Mouse (Mus musculus) heart, embryonic 10.5 days (tissue): ENCODE measurements around the gene Gcgr. TPM values are rescaled to one million over a fixed set of nuclear protein-coding genes. Genes with fewer than 3 reads are reported as not detected.
"Not testable (repeated sequence)": the region's sequence is repeated elsewhere in the genome, so short reads cannot be mapped to it uniquely, and the experiment has no call there.

ENCODE experiments used
- DNase-seq: peaks from one replicate; pipeline ENCODE4 v3.0.0-alpha.2; 2017; ENCODE audit warnings: low spot score
- H3K27ac ChIP-seq: fragments of 300-500 bp; sonication (generic); 2 replicates; pipeline ENCODE4 v1.5.1; 2016; ENCODE audit warnings: mild to moderate bottlenecking
- H3K27me3 ChIP-seq: fragments of 300-500 bp; sonication (generic); 2 replicates; pipeline ENCODE4 v1.6.1; 2016; ENCODE audit warnings: mild to moderate bottlenecking; ENCODE audit not compliant: poor library complexity, insufficient read depth, severe bottlenecking
- H3K36me3 ChIP-seq: fragments of 300-500 bp; sonication (generic); 2 replicates; pipeline ENCODE4 v1.6.1; 2016; ENCODE audit warnings: mild to moderate bottlenecking, moderate library complexity
- H3K4me1 ChIP-seq: fragments of 300-500 bp; sonication (generic); 2 replicates; pipeline ENCODE4 v1.6.1; 2016; ENCODE audit warnings: mild to moderate bottlenecking
- H3K4me3 ChIP-seq: fragments of 300-500 bp; sonication (generic); 2 replicates; pipeline ENCODE4 v1.5.1; 2016; ENCODE audit warnings: mild to moderate bottlenecking, moderate library complexity
- H3K9me3 ChIP-seq: fragments of 300-500 bp; sonication (generic); 2 replicates; pipeline ENCODE4 v1.6.1; 2016; ENCODE audit warnings: mild to moderate bottlenecking, moderate library complexity
- WGBS: fragments of 180-500 bp; shearing (Covaris S2); methylation state at CpG from one replicate; pipeline ENCODE4 v1.1.7; 2016; 5-methylcytosine and 5-hydroxymethylcytosine counted together
- polyA plus RNA-seq: library from polyadenylated mRNA; unstranded; fragments of >200 nt; fragmentation: Nextera tagmentation; extraction: Ambion mirVana; gene quantifications from 2 replicates; pipeline ENCODE4 v1.2.1, GENCODE M21; 2016

The Gcgr gene
- polyA plus RNA-seq, 1 experiment from 2014 or later: 2.2 TPM

DNA sequence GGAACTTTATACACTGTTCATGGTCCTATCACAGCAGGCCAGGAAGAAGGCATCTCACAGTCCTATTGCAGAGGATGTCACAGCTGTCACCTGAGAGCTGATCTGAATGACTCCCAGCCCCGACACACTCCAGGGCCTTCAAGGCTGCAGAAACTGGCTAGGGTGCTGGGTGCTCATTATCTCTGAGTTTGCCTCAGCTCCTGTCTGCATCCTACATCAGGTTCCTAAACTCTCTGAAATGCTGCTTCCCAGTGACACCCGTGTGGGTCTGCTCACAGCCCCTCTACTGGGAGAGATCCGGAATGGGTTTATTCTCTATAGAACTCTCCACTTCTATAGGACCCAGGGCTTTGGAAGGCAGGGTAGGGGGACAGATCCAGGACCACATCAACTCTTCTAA is 17.7 kb downstream of the Gcgr start:
- WGBS: 83% methylated on average over 3 of the region's 3 CpGs
- Histone ChIP-seq H3K9me3 (no peaks in the 10 kb centered on the region), H3K4me1 (peaks cover 39% of the 10 kb centered on the region), H3K36me3 (peaks cover 29% of the 10 kb centered on the region), H3K27ac (peak overlapping the region; percentile 98; the same call in 1 of the 2 replicates), H3K27me3 (no peaks in the 10 kb centered on the region), H3K4me3 (peak overlapping the region; percentile 91)
- no peak for DNase-seq

GRCm38 (mm10) chr11:120548786-120549167 is 18.3 kb downstream of the Gcgr start:
- no peaks in the 10 kb centered on the region for H3K27me3 ChIP-seq
- no peaks in the 10 kb centered on the region for H3K9me3 ChIP-seq
- peaks cover 23% of the 10 kb centered on the region for H3K36me3 ChIP-seq
- peak overlapping the region; percentile 98 for H3K27ac ChIP-seq
- peak overlapping the region; percentile 91 for H3K4me3 ChIP-seq
- no peak for DNase-seq
- 25% methylated on average over 7 of the region's 7 CpGs for WGBS
- H3K4me1 ChIP-seq: peaks cover 39% of the 10 kb centered on the region

DNA sequence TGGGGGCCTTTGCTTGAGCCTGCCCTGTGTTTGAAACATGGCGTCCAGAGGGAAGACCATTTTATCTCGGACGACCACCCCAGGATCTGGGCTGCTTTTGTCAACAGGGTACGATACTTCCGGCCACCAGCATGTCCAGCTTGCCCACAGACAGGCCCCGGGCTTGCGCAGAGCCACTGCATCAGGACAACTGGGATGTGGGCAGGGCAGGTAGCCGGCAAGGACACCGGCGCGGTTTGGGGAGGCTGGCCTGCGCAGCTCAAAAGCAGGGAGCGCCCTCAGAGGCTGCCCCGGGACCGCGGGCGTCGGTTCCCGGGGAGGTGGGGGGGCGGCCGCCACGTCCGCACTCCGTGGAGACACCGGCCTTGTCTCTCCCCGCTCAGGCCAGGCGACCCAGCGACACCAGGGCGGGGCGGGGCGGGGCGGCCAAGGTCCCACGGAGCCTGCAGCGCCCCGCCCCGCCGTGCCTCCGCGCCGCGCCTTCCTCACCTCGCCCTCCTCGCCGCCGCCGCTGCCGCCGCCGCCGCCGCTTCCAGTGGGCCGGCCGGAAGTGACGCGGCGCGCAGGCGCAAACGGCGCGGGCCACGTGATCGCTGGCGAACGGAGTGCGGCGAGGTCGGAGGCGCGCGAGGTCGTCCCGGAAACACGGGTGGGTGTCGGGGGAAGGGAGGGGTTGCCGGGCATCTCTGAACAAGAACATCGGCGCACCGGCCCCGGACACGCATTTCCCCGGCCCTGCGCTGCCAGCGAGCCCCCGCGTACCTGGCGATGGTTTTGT is 18.9 kb downstream of the Gcgr start, which contains the start of gene Mcrip1:
Gene Mcrip1, minus strand, starts transcription at position 560 of the 778 bp plus-strand sequence.
- Histone ChIP-seq H3K9me3 (no peaks in the 10 kb centered on the region), H3K27ac (peak within 1 kb of the TSS; percentile 98), H3K27me3 (no peaks in the 10 kb centered on the region), H3K4me1 (peaks cover 39% of the 10 kb centered on the region), H3K36me3 (peaks cover 17% of the 10 kb centered on the region), H3K4me3 (peak within 1 kb of the TSS; percentile 91)
- DNase-seq: peak; percentile 91
- 1% methylated on average over 71 of the region's 87 CpGs for WGBS

DNA sequence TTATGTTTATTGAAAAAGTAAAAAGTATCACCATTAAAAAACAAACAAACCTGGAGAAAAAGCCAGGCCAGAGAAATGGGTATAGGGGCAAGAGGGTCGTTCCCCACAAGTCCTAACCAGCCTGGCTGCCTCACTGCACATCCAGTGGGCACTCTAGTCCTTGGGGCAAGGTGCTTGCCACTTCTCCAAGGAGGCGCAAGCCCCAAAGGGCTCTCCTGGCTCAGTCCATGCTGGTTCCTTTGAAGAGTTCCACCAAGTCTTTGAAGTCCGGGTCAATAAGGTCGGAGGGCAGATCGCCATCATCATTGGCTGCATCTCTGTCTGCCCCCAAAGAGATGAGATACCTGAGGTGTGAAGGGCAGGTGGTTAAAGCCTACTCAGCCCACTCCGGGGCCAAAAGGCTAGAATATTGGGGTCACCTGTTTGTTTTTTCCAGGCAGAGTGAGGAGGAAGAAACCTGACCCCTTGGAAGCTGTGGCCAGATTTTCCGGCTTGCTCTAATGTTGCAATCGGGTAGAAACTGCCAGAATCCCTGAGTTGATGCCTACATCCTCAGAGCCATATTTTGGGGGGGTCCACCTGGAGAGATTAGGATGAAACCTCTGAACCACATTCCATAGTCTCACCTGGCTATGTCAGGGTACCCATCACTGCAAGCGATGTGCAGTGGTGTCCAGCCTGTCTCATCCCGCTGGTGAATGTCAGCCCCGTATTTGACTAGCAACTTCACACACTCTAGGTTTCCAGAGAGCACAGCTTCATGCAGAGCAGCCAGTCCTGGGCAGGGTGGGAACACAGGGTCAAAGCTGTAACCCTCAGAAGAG is 19.7 kb downstream of the Gcgr start:
- H3K9me3 ChIP-seq: no peaks in the 10 kb centered on the region
- H3K27me3 ChIP-seq: no peaks in the 10 kb centered on the region
- WGBS: 73% methylated on average over 11 of the region's 11 CpGs
- peak overlapping the region; percentile 91 for H3K4me3 ChIP-seq
- H3K4me1 ChIP-seq: peaks cover 46% of the 10 kb centered on the region
- no peak for DNase-seq
- peak overlapping the region; percentile 98 for H3K27ac ChIP-seq
- H3K36me3 ChIP-seq: peaks cover 9% of the 10 kb centered on the region

- Histone ChIP-seq H3K4me1 (peaks cover 45% of the 10 kb centered on the region), H3K27ac (peak within 1 kb of the TSS; percentile 98), H3K4me3 (peak within 1 kb of the TSS; percentile 91), H3K27me3 (peaks cover 3% of the 10 kb centered on the region; the same call in 1 of the 2 replicates), H3K36me3 (peaks cover 2% of the 10 kb centered on the region; the same call in 1 of the 2 replicates), H3K9me3 (no peaks in the 10 kb centered on the region)
- no peak for DNase-seq
- 86% methylated on average over 28 of the region's 28 CpGs for WGBS
These were observed 20.4 kb downstream of the Gcgr start, which contains the start of gene Ppp1r27 for GRCm38 (mm10) chr11:120550810-120551440. Gene Ppp1r27, minus strand, starts transcription at chr11:120551132.

- no peaks in the 10 kb centered on the region for H3K9me3 ChIP-seq
- H3K36me3 ChIP-seq: no peaks in the 10 kb centered on the region
- peaks cover 3% of the 10 kb centered on the region; the same call in 1 of the 2 replicates for H3K27me3 ChIP-seq
- WGBS: 70% methylated on average over 5 of the region's 5 CpGs
- no peak for DNase-seq
- H3K4me3 ChIP-seq: no peak overlapping the region
- H3K27ac ChIP-seq: no peak overlapping the region
- H3K4me1 ChIP-seq: peaks cover 38% of the 10 kb centered on the region
These were observed 22.2 kb downstream of the Gcgr start for GRCm38 (mm10) chr11:120552736-120553135.

DNA sequence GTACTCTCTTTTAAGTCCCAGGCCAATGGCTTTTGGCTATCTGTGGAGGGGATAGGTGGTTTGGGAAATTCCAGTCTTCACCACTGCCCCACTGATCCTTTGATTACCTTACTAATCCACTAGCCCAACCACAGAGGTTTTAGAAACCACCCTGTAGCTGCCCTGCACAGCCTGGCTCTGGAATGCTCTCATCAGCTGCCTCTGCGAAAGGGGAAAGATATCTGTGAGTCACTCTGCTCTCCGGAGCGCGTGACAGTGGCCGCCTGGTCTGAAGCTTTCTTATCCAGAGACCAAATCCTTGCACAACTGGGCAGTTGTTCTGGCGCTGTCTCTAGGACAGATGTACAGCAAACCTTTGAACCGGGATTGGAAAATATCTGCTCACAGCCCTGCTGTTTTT is 24.3 kb downstream of the Gcgr start:
- no peak for DNase-seq
- Histone ChIP-seq H3K36me3 (peaks cover 12% of the 10 kb centered on the region), H3K4me3 (0 out of 2 replicates have a peak overlapping the region, but pooled peaks have one; percentile 9), H3K27ac (peak overlapping the region; percentile 49), H3K4me1 (peaks cover 24% of the 10 kb centered on the region), H3K9me3 (no peaks in the 10 kb centered on the region), H3K27me3 (peaks cover 3% of the 10 kb centered on the region; the same call in 1 of the 2 replicates)
- WGBS: 33% methylated on average over 7 of the region's 7 CpGs

DNA sequence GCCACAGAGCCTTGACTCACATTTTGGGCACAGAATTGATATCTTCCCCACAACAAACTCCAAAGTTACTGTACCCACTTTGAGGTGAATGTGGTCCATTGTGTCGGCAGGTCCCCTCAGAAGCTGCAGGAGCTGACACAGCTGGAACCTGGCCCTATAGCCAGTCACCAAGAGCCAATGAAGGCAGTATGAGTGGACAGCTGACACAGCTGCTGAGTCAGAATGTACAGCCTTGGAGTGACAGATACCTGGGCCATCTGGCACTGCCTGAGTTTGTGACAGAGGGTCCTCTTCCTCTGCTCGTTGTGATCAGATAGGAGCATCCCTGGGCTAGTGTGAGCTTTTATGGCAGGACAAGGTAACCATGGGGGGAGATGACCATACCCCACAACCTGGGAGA is 24.8 kb downstream of the Gcgr start:
- 0 out of 2 replicates have a peak overlapping the region, but pooled peaks have one; percentile 9 for H3K4me3 ChIP-seq
- 69% methylated on average over 2 of the region's 2 CpGs for WGBS
- H3K4me1 ChIP-seq: peaks cover 19% of the 10 kb centered on the region
- H3K27me3 ChIP-seq: peaks cover 3% of the 10 kb centered on the region; the same call in 1 of the 2 replicates
- H3K27ac ChIP-seq: peak overlapping the region; percentile 49; the same call in 1 of the 2 replicates
- peaks cover 17% of the 10 kb centered on the region for H3K36me3 ChIP-seq
- no peaks in the 10 kb centered on the region for H3K9me3 ChIP-seq
- DNase-seq: no peak

- H3K4me3 ChIP-seq, H3K9me3 ChIP-seq, H3K27me3 ChIP-seq, H3K27ac ChIP-seq, DNase-seq: not testable (repeated sequence)
- WGBS: 88% methylated on average over 6 of the region's 6 CpGs
- Histone ChIP-seq H3K36me3 (peaks cover 52% of the 10 kb centered on the region), H3K4me1 (peaks cover 12% of the 10 kb centered on the region)
These were observed 28.3 kb downstream of the Gcgr start for GRCm38 (mm10) chr11:120558843-120559242.

GRCm38 (mm10) chr11:120560952-120561728 is 30.6 kb downstream of the Gcgr start:
- Histone ChIP-seq H3K36me3 (peaks cover 75% of the 10 kb centered on the region), H3K9me3 (no peaks in the 10 kb centered on the region), H3K27ac (no peak overlapping the region), H3K4me1 (no peaks in the 10 kb centered on the region), H3K4me3 (no peak overlapping the region), H3K27me3 (no peaks in the 10 kb centered on the region)
- DNase-seq: peak; percentile 70
- WGBS: 94% methylated on average over 13 of the region's 13 CpGs

DNA sequence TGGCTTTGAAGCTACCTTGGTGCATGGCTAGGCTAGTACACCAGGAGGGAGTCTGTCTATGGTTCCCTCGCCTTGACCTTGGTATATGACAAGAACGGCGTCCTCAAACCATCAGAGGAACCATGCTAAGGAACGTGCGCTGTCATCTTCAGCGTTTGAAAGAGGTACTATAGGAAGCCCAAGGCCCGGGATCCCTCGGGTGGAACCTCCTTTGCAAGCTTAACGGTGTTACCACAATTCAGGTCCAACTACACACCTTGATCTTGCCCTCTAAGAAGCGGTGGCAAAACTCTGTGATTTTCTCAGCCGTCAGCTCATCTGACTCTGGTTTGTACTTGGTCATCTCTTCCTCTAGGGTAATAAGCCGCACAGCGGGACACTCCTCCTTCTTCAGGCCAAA is 32.5 kb downstream of the Gcgr start:
- H3K9me3 ChIP-seq: no peaks in the 10 kb centered on the region
- DNase-seq: no peak
- 93% methylated on average over 13 of the region's 13 CpGs for WGBS
- no peaks in the 10 kb centered on the region for H3K27me3 ChIP-seq
- no peak overlapping the region for H3K4me3 ChIP-seq
- no peak overlapping the region for H3K27ac ChIP-seq
- H3K4me1 ChIP-seq: no peaks in the 10 kb centered on the region
- peaks cover 93% of the 10 kb centered on the region for H3K36me3 ChIP-seq

DNA sequence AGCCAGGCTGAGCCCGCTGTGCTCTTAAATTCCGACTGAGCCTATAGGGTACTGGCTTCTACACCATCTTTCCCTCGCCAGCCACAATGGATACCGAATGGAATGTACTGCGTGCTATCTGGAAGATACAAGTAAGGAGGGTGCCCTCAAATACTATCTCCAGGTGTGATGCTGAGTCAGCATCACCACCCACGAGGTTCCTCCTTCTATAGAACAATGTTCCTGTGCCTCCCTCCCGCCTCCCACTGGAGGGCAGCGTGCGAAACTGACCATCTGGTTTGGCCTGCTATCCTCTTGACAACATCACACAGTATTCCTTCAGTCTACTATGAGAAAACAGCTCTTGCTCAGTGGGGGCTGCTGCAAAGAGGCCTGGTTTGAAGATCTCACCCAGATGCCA is 34.6 kb downstream of the Gcgr start:
- Histone ChIP-seq H3K9me3 (no peaks in the 10 kb centered on the region), H3K4me1 (no peaks in the 10 kb centered on the region), H3K27ac (no peak overlapping the region), H3K27me3 (no peaks in the 10 kb centered on the region), H3K36me3 (peaks cover 97% of the 10 kb centered on the region), H3K4me3 (no peak overlapping the region)
- DNase-seq: no peak
- 84% methylated on average over 9 of the region's 9 CpGs for WGBS
